Mouse (Mus musculus): ENCODE data around the gene Pcdh15. TPM values are rescaled to one million over a fixed set of nuclear protein-coding genes. Genes with fewer than 3 reads are reported as not detected.

The Pcdh15 gene
- polyA plus RNA-seq, 1 experiment, result not detected

DNA sequence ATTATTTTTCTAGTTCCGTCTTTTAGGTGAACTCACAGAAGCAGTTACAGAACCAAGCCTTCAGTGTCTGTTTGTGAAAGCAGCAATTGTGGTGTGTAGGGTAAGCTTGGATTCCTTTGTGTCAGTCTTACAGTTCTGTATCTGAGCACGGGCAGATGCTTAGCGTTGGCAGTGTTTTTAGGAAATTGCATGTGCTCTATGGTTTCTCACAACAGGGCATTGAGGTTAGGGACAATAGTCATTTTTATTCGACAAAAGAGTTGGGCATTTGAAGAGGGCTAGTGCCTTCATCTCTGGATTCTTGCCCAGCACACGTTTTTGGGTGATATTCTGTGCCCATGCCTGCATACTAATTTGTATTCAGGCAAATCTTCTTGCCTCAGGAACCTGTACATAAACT is 392.5 kb downstream of the Pcdh15 start:
- Histone ChIP-seq H3K4me1 (ENCODE audit: control insufficient read depth) (no peaks in the 10 kb centered on the region), H3K4me3 (replicated peaks) (no peak overlapping the region), H3K27me3 (ENCODE audit: control insufficient read depth) (no peaks in the 10 kb centered on the region), H3K36me3 (ENCODE audit: control insufficient read depth) (no peaks in the 10 kb centered on the region), H3K9me3 (ENCODE audit: control insufficient read depth, low read length) (peaks cover 5% of the 10 kb centered on the region; the same call in 1 of the 2 replicates)
- TF ChIP-seq TAL1 (IDR thresholded peaks at IDR 0.05; ENCODE audit: low read length) (no peak), GATA1 (IDR thresholded peaks at IDR 0.05; ENCODE audit: low read length) (no peak)

DNA sequence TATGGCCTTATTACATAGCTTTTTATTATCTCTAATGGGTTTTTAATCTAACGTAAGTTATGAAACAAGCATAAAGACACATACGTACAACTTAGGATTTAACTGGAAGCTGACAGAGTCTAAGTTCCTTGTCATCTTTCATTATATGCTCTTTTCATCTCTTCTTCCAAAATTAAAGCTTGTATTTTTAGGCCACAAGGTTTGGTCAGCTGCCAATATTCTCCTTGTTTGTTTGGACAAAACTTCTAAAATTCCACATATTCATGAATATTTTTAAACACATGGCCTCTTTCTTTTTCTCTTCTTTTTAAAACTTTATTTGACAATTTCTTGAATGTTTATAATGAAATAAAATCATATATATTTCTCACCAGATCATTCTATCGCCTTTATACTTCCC is 415.7 kb downstream of the Pcdh15 start:
- TF ChIP-seq TAL1 (IDR thresholded peaks at IDR 0.05; ENCODE audit: low read length), result no peak
- no peak for TF ChIP-seq GATA1 (IDR thresholded peaks at IDR 0.05; ENCODE audit: low read length)
- Histone ChIP-seq H3K4me3 (replicated peaks) (no peak overlapping the region), H3K27me3 (ENCODE audit: control insufficient read depth) (no peaks in the 10 kb centered on the region), H3K36me3 (ENCODE audit: control insufficient read depth) (no peaks in the 10 kb centered on the region), H3K9me3 (ENCODE audit: control insufficient read depth, low read length) (no peaks in the 10 kb centered on the region), H3K4me1 (ENCODE audit: control insufficient read depth) (no peaks in the 10 kb centered on the region)

DNA sequence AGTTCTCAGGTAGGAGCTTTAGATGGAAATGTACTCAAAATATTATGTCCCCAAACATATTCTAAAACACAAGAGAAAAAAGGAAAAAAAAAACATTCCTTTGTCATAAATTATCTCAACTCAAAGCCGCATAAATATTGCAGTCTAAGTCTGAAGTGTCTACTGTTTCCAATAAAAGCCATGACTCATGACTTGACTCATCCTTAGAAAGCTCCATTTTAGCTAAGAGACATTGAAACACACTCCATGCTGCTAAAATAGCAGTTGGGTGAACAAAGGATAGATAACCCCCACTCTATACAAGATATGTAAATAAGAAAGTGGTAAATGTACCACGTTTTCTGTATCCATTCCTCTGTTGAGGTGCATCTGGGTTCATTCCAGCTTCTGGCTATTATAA is 416.6 kb downstream of the Pcdh15 start:
- no peaks in the 10 kb centered on the region for H3K36me3 ChIP-seq (ENCODE audit: control insufficient read depth)
- H3K27me3 ChIP-seq (ENCODE audit: control insufficient read depth), result no peaks in the 10 kb centered on the region
- no peaks in the 10 kb centered on the region for H3K4me1 ChIP-seq (ENCODE audit: control insufficient read depth)
- no peak overlapping the region for H3K4me3 ChIP-seq (replicated peaks)
- no peak for TF ChIP-seq GATA1 (IDR thresholded peaks at IDR 0.05; ENCODE audit: low read length)
- no peak for TF ChIP-seq TAL1 (IDR thresholded peaks at IDR 0.05; ENCODE audit: low read length)
- H3K9me3 ChIP-seq (ENCODE audit: control insufficient read depth, low read length), result no peaks in the 10 kb centered on the region

GRCm38 (mm10) chr10:73519438-73519837 is 420.3 kb downstream of the Pcdh15 start:
- no peaks in the 10 kb centered on the region for H3K36me3 ChIP-seq (ENCODE audit: control insufficient read depth)
- H3K27me3 ChIP-seq (ENCODE audit: control insufficient read depth), result no peaks in the 10 kb centered on the region
- H3K4me1 ChIP-seq (ENCODE audit: control insufficient read depth), result no peaks in the 10 kb centered on the region
- H3K9me3 ChIP-seq (ENCODE audit: control insufficient read depth, low read length), result no peaks in the 10 kb centered on the region
- TF ChIP-seq TAL1 (IDR thresholded peaks at IDR 0.05; ENCODE audit: low read length), result no peak
- no peak for TF ChIP-seq GATA1 (IDR thresholded peaks at IDR 0.05; ENCODE audit: low read length)
- no peak overlapping the region for H3K4me3 ChIP-seq (replicated peaks)

GRCm38 (mm10) chr10:73552831-73553230 is 453.7 kb downstream of the Pcdh15 start:
- Histone ChIP-seq H3K4me1 (ENCODE audit: control insufficient read depth) (no peaks in the 10 kb centered on the region), H3K4me3 (replicated peaks) (no peak overlapping the region), H3K9me3 (ENCODE audit: control insufficient read depth, low read length) (peaks cover 2% of the 10 kb centered on the region; the same call in 1 of the 2 replicates), H3K36me3 (ENCODE audit: control insufficient read depth) (no peaks in the 10 kb centered on the region), H3K27me3 (ENCODE audit: control insufficient read depth) (no peaks in the 10 kb centered on the region)
- TF ChIP-seq TAL1 (IDR thresholded peaks at IDR 0.05; ENCODE audit: low read length) (no peak), GATA1 (IDR thresholded peaks at IDR 0.05; ENCODE audit: low read length) (no peak)

GRCm38 (mm10) chr10:73564216-73564615 is 465.1 kb downstream of the Pcdh15 start:
- no peaks in the 10 kb centered on the region for H3K36me3 ChIP-seq (ENCODE audit: control insufficient read depth)
- peaks cover 7% of the 10 kb centered on the region; the same call in 1 of the 2 replicates for H3K9me3 ChIP-seq (ENCODE audit: control insufficient read depth, low read length)
- H3K4me1 ChIP-seq (ENCODE audit: control insufficient read depth), result no peaks in the 10 kb centered on the region
- TF ChIP-seq TAL1 (IDR thresholded peaks at IDR 0.05; ENCODE audit: low read length), result no peak
- TF ChIP-seq GATA1 (IDR thresholded peaks at IDR 0.05; ENCODE audit: low read length), result no peak
- H3K4me3 ChIP-seq (replicated peaks), result no peak overlapping the region
- no peaks in the 10 kb centered on the region for H3K27me3 ChIP-seq (ENCODE audit: control insufficient read depth)

DNA sequence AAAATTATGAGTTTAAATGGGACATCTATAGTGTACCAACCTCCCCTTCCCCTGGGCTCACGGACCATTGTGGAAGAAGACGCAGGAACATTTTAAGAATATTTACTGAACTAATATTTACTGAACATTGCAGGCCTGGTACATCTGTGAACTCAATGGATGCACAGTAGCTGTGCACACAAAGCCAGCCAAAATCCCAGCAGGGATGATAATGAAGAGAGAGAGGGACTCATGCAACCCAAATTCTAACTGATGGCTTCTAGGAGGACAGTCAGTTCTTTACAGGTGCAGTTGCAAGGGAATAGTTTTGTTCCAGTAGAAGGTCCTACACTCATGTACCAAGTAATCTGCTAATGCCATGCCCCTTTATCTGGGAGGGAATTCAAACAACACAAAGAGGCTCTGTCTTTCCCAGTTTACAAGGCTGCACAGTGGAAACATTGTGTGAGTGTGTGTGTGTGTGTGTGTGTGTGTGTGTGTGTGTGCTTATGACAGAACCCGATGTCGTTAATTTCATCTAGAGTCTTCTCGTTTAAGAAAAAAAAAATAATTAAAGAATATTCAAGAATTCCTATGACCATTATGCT is 475.7 kb downstream of the Pcdh15 start:
- TF ChIP-seq TAL1 (IDR thresholded peaks at IDR 0.05; ENCODE audit: low read length) (no peak), GATA1 (IDR thresholded peaks at IDR 0.05; ENCODE audit: low read length) (no peak)
- H3K4me3 ChIP-seq (replicated peaks), result no peak overlapping the region
- H3K9me3 ChIP-seq (ENCODE audit: control insufficient read depth, low read length), result no peaks in the 10 kb centered on the region
- H3K36me3 ChIP-seq (ENCODE audit: control insufficient read depth), result no peaks in the 10 kb centered on the region
- no peaks in the 10 kb centered on the region for H3K4me1 ChIP-seq (ENCODE audit: control insufficient read depth)
- H3K27me3 ChIP-seq (ENCODE audit: control insufficient read depth), result no peaks in the 10 kb centered on the region

DNA sequence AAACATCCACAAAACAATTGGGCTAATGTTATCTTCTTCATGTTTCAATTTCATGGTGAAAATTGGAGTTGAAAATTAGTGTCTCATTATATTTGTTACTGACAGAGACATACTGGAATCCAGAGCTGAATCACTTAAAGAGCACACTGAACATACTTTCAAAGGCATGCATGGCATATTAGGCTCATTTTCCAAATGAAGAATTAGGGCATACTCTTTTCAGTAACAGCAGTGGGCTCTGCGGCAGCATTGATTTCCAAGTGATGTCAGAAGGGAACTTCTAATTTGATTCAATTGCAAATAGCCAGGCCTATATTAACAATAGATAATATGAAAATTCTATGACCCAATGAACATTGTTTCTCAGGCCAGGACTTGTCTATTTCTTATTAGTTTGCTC is 568.4 kb downstream of the Pcdh15 start:
- no peaks in the 10 kb centered on the region for H3K4me1 ChIP-seq (ENCODE audit: control insufficient read depth)
- H3K36me3 ChIP-seq (ENCODE audit: control insufficient read depth), result no peaks in the 10 kb centered on the region
- no peak for TF ChIP-seq TAL1 (IDR thresholded peaks at IDR 0.05; ENCODE audit: low read length)
- no peak for TF ChIP-seq GATA1 (IDR thresholded peaks at IDR 0.05; ENCODE audit: low read length)
- no peaks in the 10 kb centered on the region for H3K27me3 ChIP-seq (ENCODE audit: control insufficient read depth)
- peaks cover 4% of the 10 kb centered on the region for H3K9me3 ChIP-seq (ENCODE audit: control insufficient read depth, low read length)
- no peak overlapping the region for H3K4me3 ChIP-seq (replicated peaks)

DNA sequence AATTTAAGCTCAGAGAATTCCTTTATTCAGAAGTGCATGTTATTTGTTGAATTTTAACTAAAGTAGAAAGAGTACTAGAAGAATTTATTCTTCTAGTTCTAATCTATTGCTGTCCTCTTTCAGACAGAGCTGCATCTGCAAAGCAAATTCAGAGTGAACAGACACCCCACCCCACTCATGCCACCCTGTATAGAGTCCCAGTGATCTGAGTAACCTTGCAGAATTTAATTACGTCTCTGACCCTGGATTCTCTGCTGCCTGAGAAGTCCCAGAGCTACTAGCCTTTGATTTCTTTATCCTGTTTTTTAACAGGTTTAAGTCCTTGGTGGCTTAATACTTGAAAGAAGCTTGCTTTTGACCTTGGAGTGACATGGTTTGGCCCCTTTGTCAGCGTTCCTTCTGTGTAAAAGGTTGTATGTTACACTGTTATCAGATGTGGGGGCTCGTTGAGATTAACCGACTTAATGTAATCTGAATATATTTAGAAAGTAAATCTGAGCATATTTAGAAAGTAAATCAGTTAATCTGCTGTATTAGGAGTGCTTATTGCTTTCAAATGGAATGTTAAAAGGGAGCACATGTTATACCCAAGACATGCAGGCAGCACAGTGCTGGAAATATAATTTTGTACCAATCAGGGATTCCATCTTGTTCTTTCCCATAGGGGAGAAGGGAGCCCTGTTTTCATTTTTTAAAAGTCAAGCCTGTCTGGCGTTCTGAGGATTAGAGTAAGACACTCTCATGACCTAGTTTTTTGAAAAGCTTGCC is 601.6 kb downstream of the Pcdh15 start:
- TF ChIP-seq TAL1 (IDR thresholded peaks at IDR 0.05; ENCODE audit: low read length), result no peak
- no peak for TF ChIP-seq GATA1 (IDR thresholded peaks at IDR 0.05; ENCODE audit: low read length)

More for the DNA sequence above, 601.6 kb downstream of the Pcdh15 start:
- Histone ChIP-seq H3K9me3 (ENCODE audit: control insufficient read depth, low read length) (no peaks in the 10 kb centered on the region; the same call in 1 of the 2 replicates), H3K4me3 (replicated peaks) (no peak overlapping the region), H3K4me1 (ENCODE audit: control insufficient read depth) (no peaks in the 10 kb centered on the region), H3K27me3 (ENCODE audit: control insufficient read depth) (no peaks in the 10 kb centered on the region), H3K36me3 (ENCODE audit: control insufficient read depth) (no peaks in the 10 kb centered on the region)
